Mouse (Mus musculus): Measurements from ENCODE around the gene Prss16.

Gene Prss16

DNA sequence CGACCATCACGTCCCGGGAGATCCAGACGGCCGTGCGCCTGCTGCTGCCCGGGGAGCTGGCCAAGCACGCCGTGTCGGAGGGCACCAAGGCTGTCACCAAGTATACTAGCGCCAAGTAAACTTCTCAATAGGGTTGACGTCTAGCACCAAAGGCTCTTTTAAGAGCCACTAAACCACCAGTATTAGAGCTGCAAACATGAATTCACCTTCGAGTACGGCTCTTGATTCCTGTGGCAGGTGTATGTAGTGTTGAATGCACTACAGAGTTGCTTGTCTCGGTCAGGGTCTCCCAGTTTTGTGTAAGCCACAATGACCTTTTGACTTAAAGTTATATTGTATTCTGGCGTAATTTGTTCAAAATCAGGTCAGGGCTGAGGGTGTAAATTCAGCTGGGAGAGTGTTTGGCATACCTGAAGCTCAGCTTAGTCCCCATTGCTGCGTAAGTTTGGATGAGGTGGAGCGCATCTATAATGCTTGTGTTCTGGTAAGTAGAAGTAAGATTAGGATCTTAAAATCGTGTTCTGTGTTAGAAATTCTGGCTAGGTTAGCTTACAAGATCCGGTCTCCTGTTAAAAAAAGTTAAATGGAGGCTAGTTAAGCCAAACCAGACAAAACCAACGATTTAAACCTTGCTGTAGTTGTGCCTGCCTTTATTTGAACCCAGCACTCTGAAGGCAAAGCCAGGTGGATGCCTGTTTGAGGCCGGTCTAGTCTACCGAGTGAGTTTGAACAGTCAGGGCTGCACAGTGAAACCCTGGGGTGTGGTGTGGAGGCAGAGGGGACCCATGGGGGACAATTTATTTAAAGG, 26.8 kb upstream of the Prss16 start:
- peak; percentile 82 for DNase-seq (ENCODE audit: low spot score)

DNA sequence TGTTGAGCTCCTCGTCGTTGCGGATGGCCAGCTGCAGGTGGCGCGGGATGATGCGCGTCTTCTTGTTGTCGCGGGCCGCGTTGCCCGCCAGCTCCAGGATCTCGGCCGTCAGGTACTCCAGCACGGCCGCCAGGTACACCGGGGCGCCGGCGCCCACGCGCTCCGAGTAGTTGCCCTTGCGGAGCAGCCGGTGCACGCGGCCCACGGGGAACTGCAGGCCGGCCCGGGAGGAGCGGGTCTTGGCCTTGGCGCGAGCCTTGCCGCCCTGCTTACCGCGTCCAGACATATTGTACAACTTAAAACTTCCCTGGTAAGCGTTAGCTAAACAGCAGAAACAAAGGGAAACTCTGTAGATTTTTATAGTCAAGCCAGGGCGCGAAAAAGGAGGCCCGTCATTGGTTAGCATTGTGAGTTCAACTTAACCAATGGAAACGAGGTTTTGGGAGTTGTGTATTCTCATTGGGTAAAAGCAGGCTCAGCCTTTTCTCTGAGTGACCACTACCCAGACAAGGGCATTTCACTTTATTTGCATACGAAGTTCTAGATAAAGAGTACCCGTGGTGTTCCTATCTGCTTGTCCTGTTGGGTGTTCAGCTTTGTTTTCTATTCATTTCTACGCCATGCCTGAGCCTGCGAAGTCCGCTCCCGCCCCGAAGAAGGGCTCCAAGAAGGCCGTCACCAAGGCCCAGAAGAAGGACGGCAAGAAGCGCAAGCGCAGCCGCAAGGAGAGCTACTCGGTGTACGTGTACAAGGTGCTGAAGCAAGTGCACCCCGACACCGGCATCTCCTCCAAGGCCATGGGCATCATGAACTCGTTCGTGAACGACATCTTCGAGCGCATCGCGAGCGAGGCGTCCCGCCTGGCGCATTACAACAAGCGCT, 26.0 kb upstream of the Prss16 start, which contains the start of the genes Hist1h2ah and Hist1h2bk:
Gene Hist1h2ah, minus strand, starts transcription at position 302 of the 882 bp plus-strand sequence.
Gene Hist1h2bk, plus strand, starts transcription at position 604 of the 882 bp plus-strand sequence.
- peak; percentile 99 for DNase-seq (ENCODE audit: low spot score)

- peak; percentile 76 for DNase-seq (ENCODE audit: low spot score)
Observed at GRCm38 (mm10) chr13:22034443-22035266, 25.1 kb upstream of the Prss16 start.

DNA sequence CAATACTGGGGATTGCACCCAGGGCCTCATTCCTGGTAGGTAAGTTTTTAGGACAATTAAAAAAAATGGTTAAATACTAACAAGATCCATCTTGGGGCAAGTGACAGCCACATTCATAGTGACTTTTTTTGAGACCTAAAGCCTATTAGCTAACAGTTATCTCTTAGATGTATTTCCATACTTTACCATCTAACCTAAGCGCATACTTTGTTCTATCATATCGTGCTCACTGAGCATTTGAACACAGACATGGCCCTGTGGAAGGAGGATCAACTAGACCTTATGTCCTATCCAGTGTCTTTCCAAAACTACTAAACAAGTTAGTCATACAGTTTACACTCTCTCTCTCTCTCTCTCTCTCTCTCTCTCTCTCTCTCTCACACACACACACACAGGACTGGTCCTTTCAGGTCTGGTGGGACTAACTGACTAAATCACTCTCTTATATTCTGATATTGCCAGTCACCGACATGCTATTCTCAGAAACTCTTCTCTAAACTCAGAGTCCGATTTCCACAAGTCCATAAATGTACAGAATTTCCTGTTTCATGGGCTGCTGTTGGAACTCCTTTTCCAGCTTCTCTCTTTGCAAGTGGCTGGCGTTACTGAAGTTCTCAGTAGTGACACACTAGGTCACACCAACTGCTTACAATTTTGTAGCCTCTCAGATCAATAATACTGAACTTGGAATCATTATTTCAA, 24.4 kb upstream of the Prss16 start:
- peak; percentile 68 for DNase-seq (ENCODE audit: low spot score)

GRCm38 (mm10) chr13:22030493-22030892, 21.0 kb upstream of the Prss16 start:
- DNase-seq (ENCODE audit: low spot score), result peak; percentile 81

DNA sequence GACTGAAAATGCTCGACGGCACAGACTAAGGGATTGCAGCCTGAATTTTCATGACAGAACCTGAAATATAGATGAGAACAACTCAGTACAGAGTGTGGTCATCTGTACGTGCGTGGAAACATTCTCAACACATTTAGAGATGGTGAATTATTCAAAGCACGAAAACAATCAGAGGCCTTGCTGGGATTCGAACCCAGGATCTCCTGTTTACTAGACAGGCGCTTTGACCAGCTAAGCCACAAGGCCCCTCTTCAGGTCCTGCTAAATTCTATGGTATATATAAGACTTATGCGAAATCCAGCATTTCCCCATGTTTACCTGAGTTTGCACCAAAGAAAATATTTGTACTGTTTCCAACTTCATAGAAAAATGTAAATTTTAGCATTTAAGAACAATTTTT, 20.4 kb upstream of the Prss16 start:
- peak; percentile 81 for DNase-seq (ENCODE audit: low spot score)

- DNase-seq (ENCODE audit: low spot score), result peak; percentile 97
Observed at GRCm38 (mm10) chr13:22028673-22029460, 19.3 kb upstream of the Prss16 start.

- peak; percentile 98 for DNase-seq (ENCODE audit: low spot score)
Observed at GRCm38 (mm10) chr13:22026058-22027031, 16.8 kb upstream of the Prss16 start.

GRCm38 (mm10) chr13:22022241-22022640, 12.7 kb upstream of the Prss16 start:
- DNase-seq (ENCODE audit: low spot score), result peak; percentile 95

- peak; percentile 74 for DNase-seq (ENCODE audit: low spot score)
Observed at GRCm38 (mm10) chr13:22021581-22021980, 12.0 kb upstream of the Prss16 start.

GRCm38 (mm10) chr13:22020901-22021339, 11.4 kb upstream of the Prss16 start:
- DNase-seq (ENCODE audit: low spot score), result peak; percentile 91

DNA sequence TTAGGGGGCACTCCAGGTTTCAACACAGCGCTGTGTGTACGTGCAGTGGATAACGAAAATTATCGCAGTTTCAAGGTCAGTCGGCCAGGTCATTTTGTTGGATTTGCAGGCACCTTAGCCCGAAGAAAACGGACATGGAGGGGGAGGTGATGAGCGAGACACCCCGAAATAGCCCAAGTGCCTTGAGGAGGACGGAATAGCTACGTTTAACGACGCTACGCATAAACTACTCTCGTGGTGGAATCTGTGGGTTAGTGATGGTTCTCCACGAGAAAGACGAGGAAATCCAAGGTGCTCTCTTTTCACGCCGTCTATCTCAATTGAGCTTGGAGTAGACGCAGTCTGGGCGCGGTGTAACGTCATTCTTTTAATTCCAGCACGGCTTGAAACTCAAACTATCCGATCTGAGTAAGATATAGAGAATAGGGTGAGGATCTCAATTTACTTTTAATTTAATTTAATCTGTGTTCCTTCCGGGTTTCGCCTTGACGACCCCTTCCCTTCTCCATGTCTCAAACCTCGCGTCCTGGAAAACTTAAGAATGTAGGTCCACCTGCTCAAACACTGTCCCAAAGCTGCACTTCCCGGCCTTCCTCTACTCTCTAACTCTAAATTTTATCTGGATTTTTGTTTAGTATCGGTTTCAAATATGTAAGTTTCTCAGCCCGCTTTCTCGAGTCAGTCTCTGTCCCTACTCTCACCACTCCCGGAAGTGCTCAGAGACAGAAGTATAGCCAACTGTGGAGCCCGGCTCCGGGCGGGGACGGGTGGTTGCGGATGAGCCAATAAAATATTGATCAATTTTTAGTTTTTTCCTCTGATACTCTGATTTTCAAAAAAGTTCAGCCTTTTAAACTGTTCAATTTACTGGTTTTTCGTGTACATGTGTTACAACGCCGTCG, 10.6 kb upstream of the Prss16 start:
- DNase-seq (ENCODE audit: low spot score), result peak; percentile 70

DNA sequence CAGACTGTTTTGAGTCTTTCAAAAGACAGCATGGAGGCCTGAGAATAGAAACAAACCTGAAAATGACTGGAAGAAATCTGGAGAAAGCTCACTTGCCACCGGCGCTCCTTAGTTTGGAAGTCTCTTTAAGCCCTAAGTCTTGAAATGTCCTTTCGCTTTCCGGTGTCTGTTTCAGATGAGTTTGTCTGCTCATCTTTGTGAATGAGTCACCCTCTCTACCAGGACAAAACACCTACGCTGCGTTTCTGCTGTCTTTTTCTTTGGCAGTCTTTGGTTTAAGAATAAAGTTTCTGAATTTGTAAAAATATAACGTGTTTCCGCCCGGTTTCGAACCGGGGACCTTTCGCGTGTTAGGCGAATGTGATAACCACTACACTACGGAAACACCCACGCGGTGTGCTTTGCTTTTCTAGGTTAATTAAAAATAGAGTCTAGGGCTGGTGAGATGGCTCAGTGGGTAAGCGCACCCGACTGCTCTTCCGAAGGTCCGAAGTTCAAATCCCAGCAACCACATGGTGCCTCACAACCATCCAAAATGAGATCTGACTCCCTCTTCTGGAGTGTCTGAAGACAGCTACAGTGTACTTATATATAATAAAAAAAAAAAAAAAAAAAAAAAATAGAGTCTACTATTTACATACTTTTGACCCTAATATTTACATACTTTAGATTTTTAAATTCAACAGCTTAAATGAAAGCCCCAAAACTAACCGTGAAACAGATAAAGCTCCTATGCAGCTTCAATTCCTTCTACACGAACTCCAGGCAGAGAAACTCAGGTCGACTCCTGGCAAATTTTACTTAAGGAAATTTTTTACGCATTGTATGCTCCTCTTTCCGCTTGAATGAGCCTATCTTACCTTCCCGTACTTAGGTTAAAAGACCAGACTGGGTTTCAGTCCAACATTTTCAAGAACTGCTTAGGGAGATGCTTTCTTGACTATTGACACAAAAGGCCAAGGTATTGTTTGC, 6.2 kb upstream of the Prss16 start:
- peak; percentile 95 for DNase-seq (ENCODE audit: low spot score)

- peak; percentile 60 for DNase-seq (ENCODE audit: low spot score)
Observed at GRCm38 (mm10) chr13:22014411-22014845, 4.9 kb upstream of the Prss16 start.

DNA sequence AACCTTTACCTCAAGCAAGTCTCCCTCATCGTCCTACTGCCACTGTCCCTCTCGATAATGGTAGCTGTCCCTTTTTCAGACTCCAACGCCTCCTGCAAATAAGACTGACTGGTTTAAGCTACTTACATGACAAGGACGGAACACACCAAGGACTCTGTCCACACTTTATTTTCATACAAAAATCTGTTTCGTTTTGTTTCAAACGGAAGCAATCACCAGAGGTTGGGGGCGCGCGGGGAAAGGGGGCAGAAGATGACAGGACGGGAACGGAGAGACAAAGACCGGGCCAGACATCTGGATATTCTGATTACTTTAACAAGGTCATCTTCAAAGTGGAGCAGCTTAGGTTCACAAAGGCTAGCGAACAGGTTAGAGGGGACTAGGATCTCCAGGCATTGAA, 4.2 kb upstream of the Prss16 start:
- DNase-seq (ENCODE audit: low spot score), result peak; percentile 53

- DNase-seq (ENCODE audit: low spot score), result no peak
Observed at GRCm38 (mm10) chr13:22008707-22009106, 835 bp downstream of the Prss16 start.

GRCm38 (mm10) chr13:22007872-22008271, 1.7 kb downstream of the Prss16 start:
- DNase-seq (ENCODE audit: low spot score), result no peak
